Mouse (Mus musculus): ENCODE data around the gene Gas7. TPM values are rescaled to one million over a fixed set of nuclear protein-coding genes. Genes with fewer than 3 reads are reported as not detected.

The Gas7 gene
- total RNA-seq, 2 experiments from 2014 or later, result 303 to 348 TPM

- DNase-seq (ENCODE audit: low spot score in 2 of 2), result no peak
Observed at GRCm38 (mm10) chr11:67532728-67533127, 77.5 kb downstream of the Gas7 start.

- no peak for DNase-seq (ENCODE audit: low spot score in 2 of 2)
Observed at GRCm38 (mm10) chr11:67533151-67533550, 77.9 kb downstream of the Gas7 start.

GRCm38 (mm10) chr11:67535703-67536102 is 80.5 kb downstream of the Gas7 start:
- no peak for DNase-seq (ENCODE audit: low spot score in 2 of 2)

GRCm38 (mm10) chr11:67536413-67536812 is 81.2 kb downstream of the Gas7 start:
- no peak for DNase-seq (ENCODE audit: low spot score in 2 of 2)

- DNase-seq (ENCODE audit: low spot score in 2 of 2), result no peak
Observed at GRCm38 (mm10) chr11:67537353-67537752, 82.1 kb downstream of the Gas7 start.

- no peak for DNase-seq (ENCODE audit: low spot score in 2 of 2)
Observed at GRCm38 (mm10) chr11:67538557-67538956, 83.3 kb downstream of the Gas7 start.

GRCm38 (mm10) chr11:67544656-67545432 is 89.6 kb downstream of the Gas7 start:
- DNase-seq (ENCODE audit: low spot score in 2 of 2), result no peak

GRCm38 (mm10) chr11:67546582-67546981 is 91.3 kb downstream of the Gas7 start:
- DNase-seq (ENCODE audit: low spot score in 2 of 2), result no peak

GRCm38 (mm10) chr11:67549306-67549705 is 94.1 kb downstream of the Gas7 start:
- DNase-seq (ENCODE audit: low spot score in 2 of 2), result no peak

GRCm38 (mm10) chr11:67549762-67550488 is 94.7 kb downstream of the Gas7 start:
- no peak for DNase-seq (ENCODE audit: low spot score in 2 of 2)

- no peak for DNase-seq (ENCODE audit: low spot score in 2 of 2)
Observed at GRCm38 (mm10) chr11:67552400-67552799, 97.2 kb downstream of the Gas7 start.

GRCm38 (mm10) chr11:67554276-67554675 is 99.0 kb downstream of the Gas7 start:
- peak in 1 of 2 experiments; percentile 45 for DNase-seq (ENCODE audit: low spot score in 2 of 2)

GRCm38 (mm10) chr11:67556360-67556759 is 101.1 kb downstream of the Gas7 start:
- no peak for DNase-seq (ENCODE audit: low spot score in 2 of 2)

GRCm38 (mm10) chr11:67558772-67559448 is 103.7 kb downstream of the Gas7 start:
- no peak for DNase-seq (ENCODE audit: low spot score in 2 of 2)

- DNase-seq (ENCODE audit: low spot score in 2 of 2), result no peak
Observed at GRCm38 (mm10) chr11:67559522-67559921, 104.3 kb downstream of the Gas7 start.

- no peak for DNase-seq (ENCODE audit: low spot score in 2 of 2)
Observed at GRCm38 (mm10) chr11:67561631-67562030, 106.4 kb downstream of the Gas7 start.

GRCm38 (mm10) chr11:67563141-67563540 is 107.9 kb downstream of the Gas7 start:
- no peak for DNase-seq (ENCODE audit: low spot score in 2 of 2)

- no peak for DNase-seq (ENCODE audit: low spot score in 2 of 2)
Observed at GRCm38 (mm10) chr11:67564003-67564637, 108.9 kb downstream of the Gas7 start.

GRCm38 (mm10) chr11:67565512-67565911 is 110.3 kb downstream of the Gas7 start:
- no peak for DNase-seq (ENCODE audit: low spot score in 2 of 2)

GRCm38 (mm10) chr11:67566704-67567103 is 111.5 kb downstream of the Gas7 start:
- no peak for DNase-seq (ENCODE audit: low spot score in 2 of 2)

- DNase-seq (ENCODE audit: low spot score in 2 of 2), result no peak
Observed at GRCm38 (mm10) chr11:67567184-67567583, 111.9 kb downstream of the Gas7 start.

All from layer of hippocampus, postnatal 10 days (tissue).